Comparison of ENCODE assay signal across 11 mouse cellular contexts in genomic region chr16:57181180-57181579, GRCm38 (mm10). TPM values are rescaled to one million over a fixed set of nuclear protein-coding genes. Genes with fewer than 3 reads are reported as not detected.
DNase-seq lines count a peak whose midpoint lies in the region; ATAC-seq and TF ChIP-seq lines count a peak whose summit lies in the region.
"Had no signal": no experiment of that assay in that cellular context is flagged by ENCODE, and none has a peak within 500 bp of the region (broad histone marks: within the 10 kb centered on the region; RNA-seq: fewer than 3 reads in every experiment).

No protein-coding gene starts in this region.

- no peak for TF ChIP-seq POLR2A in heart, adult 2 months (IDR thresholded peaks at IDR 0.05; ENCODE audit: insufficient read depth, low read depth, low read length)

- H3K27me3 ChIP-seq in heart, adult 2 months (ENCODE audit: control insufficient read depth, insufficient read depth, low read length), result no peaks in the 10 kb centered on the region
- no peaks in the 10 kb centered on the region for H3K27me3 ChIP-seq in heart, embryonic 11.5 days (ENCODE audit: control insufficient read depth, insufficient read depth, low read length)
- no peaks in the 10 kb centered on the region for H3K27me3 ChIP-seq in forebrain, embryonic 15.5 days
- H3K27me3 ChIP-seq in kidney, embryonic 14.5 days (ENCODE audit: control insufficient read depth, insufficient read depth, low read length), result no peaks in the 10 kb centered on the region
- H3K27me3 ChIP-seq: hindbrain, embryonic 13.5 days; midbrain, embryonic 15.5 days had no signal

- no peak overlapping the region for H3K4me2 ChIP-seq in heart, embryonic 11.5 days
- no peak overlapping the region for H3K4me2 ChIP-seq in forebrain, embryonic 15.5 days (replicated peaks)
- H3K4me2 ChIP-seq in kidney, embryonic 14.5 days (replicated peaks; ENCODE audit: low read depth, low read length), result no peak overlapping the region
- H3K4me2 ChIP-seq: hindbrain, embryonic 13.5 days; midbrain, embryonic 15.5 days had no signal

- no peaks in the 10 kb centered on the region for H3K4me1 ChIP-seq in heart, adult 2 months (ENCODE audit: control insufficient read depth, insufficient read depth, low read length)
- H3K4me1 ChIP-seq in heart, embryonic 11.5 days (ENCODE audit: control insufficient read depth, insufficient read depth, low read length), result no peaks in the 10 kb centered on the region
- no peaks in the 10 kb centered on the region for H3K4me1 ChIP-seq in forebrain, embryonic 15.5 days
- no peaks in the 10 kb centered on the region for H3K4me1 ChIP-seq in kidney, embryonic 14.5 days (ENCODE audit: control insufficient read depth, insufficient read depth, low read length)
- H3K4me1 ChIP-seq: hindbrain, embryonic 13.5 days; midbrain, embryonic 15.5 days had no signal

- H3K79me2 ChIP-seq in heart, adult 2 months (replicated peaks; ENCODE audit: control insufficient read depth, insufficient read depth, low read length), result no peaks in the 10 kb centered on the region

- no peak overlapping the region for H3K9ac ChIP-seq in heart, adult 2 months (ENCODE audit: low read depth, low read length)
- H3K9ac ChIP-seq in heart, embryonic 11.5 days (ENCODE audit: low read depth, low read length), result no peak overlapping the region
- no peak overlapping the region for H3K9ac ChIP-seq in forebrain, embryonic 15.5 days (replicated peaks)
- H3K9ac ChIP-seq in kidney, embryonic 14.5 days (ENCODE audit: low read depth, low read length), result no peak overlapping the region
- H3K9ac ChIP-seq: hindbrain, embryonic 13.5 days; midbrain, embryonic 15.5 days had no signal

- H3K4me3 ChIP-seq in heart, adult 2 months, result no peak overlapping the region
- no peak overlapping the region for H3K4me3 ChIP-seq in heart, embryonic 11.5 days (ENCODE audit: low read depth, low read length)
- no peak overlapping the region for H3K4me3 ChIP-seq in forebrain, embryonic 15.5 days
- no peak overlapping the region for H3K4me3 ChIP-seq in kidney, embryonic 14.5 days (ENCODE audit: low read length)
- H3K4me3 ChIP-seq: hindbrain, embryonic 13.5 days; midbrain, embryonic 15.5 days had no signal

- TF ChIP-seq CTCF in heart, adult 2 months (IDR thresholded peaks at IDR 0.05), result no peak

- H3K9me3 ChIP-seq in heart, embryonic 11.5 days (replicated peaks; ENCODE audit: control insufficient read depth, low read length), result no peaks in the 10 kb centered on the region
- no peaks in the 10 kb centered on the region for H3K9me3 ChIP-seq in forebrain, embryonic 15.5 days
- H3K9me3 ChIP-seq in kidney, embryonic 14.5 days (ENCODE audit: control insufficient read depth, low read length), result no peaks in the 10 kb centered on the region
- H3K9me3 ChIP-seq: hindbrain, embryonic 13.5 days; midbrain, embryonic 15.5 days had no signal

- H3K36me3 ChIP-seq in heart, adult 2 months (ENCODE audit: control insufficient read depth, insufficient read depth, low read length), result no peaks in the 10 kb centered on the region
- H3K36me3 ChIP-seq in heart, embryonic 11.5 days (ENCODE audit: control insufficient read depth, insufficient read depth, low read length), result peaks cover 12% of the 10 kb centered on the region; the same call in 1 of the 2 replicates
- H3K36me3 ChIP-seq in forebrain, embryonic 15.5 days, result peaks cover 35% of the 10 kb centered on the region
- H3K36me3 ChIP-seq in kidney, embryonic 14.5 days (ENCODE audit: control insufficient read depth, insufficient read depth, low read length), result peaks cover 47% of the 10 kb centered on the region

- intact Hi-C loops in heart, adult 2 months (cut with DNase I), result no loop called here

- no peak overlapping the region for H3K27ac ChIP-seq in heart, adult 2 months
- no peak overlapping the region for H3K27ac ChIP-seq in heart, embryonic 11.5 days (ENCODE audit: low read depth, low read length)
- H3K27ac ChIP-seq in forebrain, embryonic 15.5 days (replicated peaks), result no peak overlapping the region
- no peak overlapping the region for H3K27ac ChIP-seq in kidney, embryonic 14.5 days (ENCODE audit: low read depth, low read length)
- H3K27ac ChIP-seq: hindbrain, embryonic 13.5 days; midbrain, embryonic 15.5 days had no signal

- 72% methylated on average over 11 of the region's 11 CpGs for WGBS in heart, adult 2 months
- WGBS in heart, embryonic 11.5 days (ENCODE audit: insufficient replicate concordance), result 81% methylated on average over 11 of the region's 11 CpGs
- 85% methylated on average over 11 of the region's 11 CpGs for WGBS in forebrain, embryonic 15.5 days
- 91% methylated on average over 11 of the region's 11 CpGs for WGBS in kidney, embryonic 14.5 days

- TF ChIP-seq EP300 in heart, adult 2 months (IDR thresholded peaks at IDR 0.05; ENCODE audit: insufficient read depth, low read depth, low read length), result no peak

- peak; percentile 37 to 71 for DNase-seq in heart, adult 2 months
- DNase-seq in urinary bladder, postnatal 14 days (ENCODE audit: low spot score), result peak; percentile 14
- DNase-seq in urinary bladder, postnatal 4 days (ENCODE audit: low spot score in 2 of 2), result no peak
- peak; percentile 27 to 42 for DNase-seq in layer of hippocampus, postnatal 10 days (ENCODE audit: low spot score in 2 of 2)
- no peak for DNase-seq in spleen, postnatal 10 days (ENCODE audit: low spot score in 2 of 2)

- no peak for ATAC-seq in heart, embryonic 11.5 days (replicated peaks; ENCODE audit: insufficient number of reproducible peaks, low FRiP score, low TSS enrichment)
- ATAC-seq in forebrain, embryonic 15.5 days (replicated peaks), result no peak
- no peak for ATAC-seq in kidney, embryonic 14.5 days (ENCODE audit: low FRiP score, low TSS enrichment)
- ATAC-seq: forebrain, embryonic 16.5 days; midbrain, embryonic 15.5 days had no signal

RNA-seq across cellular contexts. Expression of gene Nit2, which starts 14.0 kb away (rescaled TPM):
- total RNA-seq in heart, adult 2 months (2021), result 10 to 100 TPM; 27.4 to 35.4 TPM
- 19.3 and 27.5 TPM in 2 replicates for polyA plus RNA-seq in heart, adult 2 months (2012; rRNA removed)
- 43.0 and 46.3 TPM in 2 replicates for polyA plus RNA-seq in heart, embryonic 11.5 days (2014; fragmentation: Nextera tagmentation; extraction: Ambion mirVana)
- 10 to 100 TPM; 21.3 to 23.8 TPM for total RNA-seq in layer of hippocampus, postnatal 10 days (2021)
- polyA plus RNA-seq in forebrain, embryonic 15.5 days (2015; fragmentation: Nextera tagmentation; extraction: Ambion mirVana), result 37.7 and 41.1 TPM in 2 replicates
- 90.9 and 101 TPM in 2 replicates for polyA plus RNA-seq in kidney, embryonic 14.5 days (2014; fragmentation: Nextera tagmentation; extraction: Ambion mirVana)

RNA-seq across cellular contexts. Expression of gene Tbc1d23, which starts 50.1 kb away (rescaled TPM):
- total RNA-seq in heart, adult 2 months (2021), result 10 to 100 TPM; 25.3 to 26.1 TPM
- polyA plus RNA-seq in heart, adult 2 months (2012; rRNA removed), result 7.7 and 21.2 TPM in 2 replicates
- polyA plus RNA-seq in heart, embryonic 11.5 days (2014; fragmentation: Nextera tagmentation; extraction: Ambion mirVana), result 20.5 and 25.0 TPM in 2 replicates
- 10 to 100 TPM; 42.0 to 55.3 TPM for total RNA-seq in layer of hippocampus, postnatal 10 days (2021)
- 33.7 and 34.6 TPM in 2 replicates for polyA plus RNA-seq in forebrain, embryonic 15.5 days (2015; fragmentation: Nextera tagmentation; extraction: Ambion mirVana)
- polyA plus RNA-seq in kidney, embryonic 14.5 days (2014; fragmentation: Nextera tagmentation; extraction: Ambion mirVana), result 28.1 and 31.2 TPM in 2 replicates

RNA-seq across cellular contexts. Expression of gene Tomm70a, which starts 59.7 kb away (rescaled TPM):
- 10 to 100 TPM; 41.8 to 44.1 TPM for total RNA-seq in heart, adult 2 months (2021)
- 10.6 and 21.7 TPM in 2 replicates for polyA plus RNA-seq in heart, adult 2 months (2012; rRNA removed)
- polyA plus RNA-seq in heart, embryonic 11.5 days (2014; fragmentation: Nextera tagmentation; extraction: Ambion mirVana), result 48.3 and 53.7 TPM in 2 replicates
- 100 to 1,000 TPM; 115 to 117 TPM for total RNA-seq in layer of hippocampus, postnatal 10 days (2021)
- 54.3 and 55.9 TPM in 2 replicates for polyA plus RNA-seq in forebrain, embryonic 15.5 days (2015; fragmentation: Nextera tagmentation; extraction: Ambion mirVana)
- 47.0 and 63.7 TPM in 2 replicates for polyA plus RNA-seq in kidney, embryonic 14.5 days (2014; fragmentation: Nextera tagmentation; extraction: Ambion mirVana)

Comparison
In these comparisons a context has a peak if more than half of its experiments do, and no peak if none do; other contexts are left out.
1. DNase-seq: peak in heart, adult 2 months (2 of 2), urinary bladder, postnatal 14 days (single experiment) and layer of hippocampus, postnatal 10 days (2 of 2); none in urinary bladder, postnatal 4 days (0 of 2) and spleen, postnatal 10 days (0 of 2).